Mouse (Mus musculus) stomach, embryonic 15.5 days (tissue): ENCODE data around the gene Otud7a. TPM values are rescaled to one million over a fixed set of nuclear protein-coding genes. Genes with fewer than 3 reads are reported as not detected.

Experiments
- ATAC-seq: fragments of 200-750 bp; cut with Nextera tagmentation; 2 replicates; pipeline ENCODE4 v1.8.0; 2017; ENCODE audit warnings: low read depth, moderate number of reproducible peaks, moderate TSS enrichment; ENCODE audit not compliant: insufficient read depth, low FRiP score
- H3K27ac ChIP-seq: fragments of 300-500 bp; sonication (generic); 2 replicates; pipeline ENCODE4 v1.5.1; 2015; ENCODE audit warnings: mild to moderate bottlenecking, inconsistent platforms
- H3K27me3 ChIP-seq: fragments of 300-500 bp; sonication (generic); replicated peaks from 2 replicates; pipeline ENCODE4 v1.6.1; 2015; ENCODE audit warnings: inconsistent platforms
- H3K36me3 ChIP-seq: fragments of 300-500 bp; sonication (generic); 2 replicates; pipeline ENCODE4 v1.6.1; 2015; ENCODE audit warnings: inconsistent platforms
- H3K4me1 ChIP-seq: fragments of 300-500 bp; sonication (generic); 2 replicates; pipeline ENCODE4 v1.6.1; 2015; ENCODE audit warnings: inconsistent platforms
- H3K4me2 ChIP-seq: fragments of 300-500 bp; sonication (generic); 2 replicates; pipeline ENCODE4 v1.6.1; 2015; ENCODE audit warnings: mild to moderate bottlenecking, inconsistent platforms
- H3K4me3 ChIP-seq: fragments of 300-500 bp; sonication (generic); replicated peaks from 2 replicates; pipeline ENCODE4 v1.5.1; 2015; ENCODE audit warnings: inconsistent platforms
- H3K9ac ChIP-seq: fragments of 300-500 bp; sonication (generic); 2 replicates; pipeline ENCODE4 v1.6.1; 2015; ENCODE audit warnings: inconsistent platforms
- H3K9me3 ChIP-seq: fragments of 300-500 bp; sonication (generic); 2 replicates; pipeline ENCODE4 v1.6.1; 2016; ENCODE audit warnings: inconsistent platforms
- WGBS: fragments of 180-500 bp; shearing (Covaris S2); methylation state at CpG from one replicate; pipeline ENCODE4 v1.1.7; 2015; 5-methylcytosine and 5-hydroxymethylcytosine counted together
- polyA plus RNA-seq: library from polyadenylated mRNA; unstranded; fragments of >200 nt; fragmentation: Nextera tagmentation; extraction: Ambion mirVana; gene quantifications from 2 replicates; pipeline ENCODE4 v1.2.1, GENCODE M21; 2015

The Otud7a gene
- polyA plus RNA-seq, 1 experiment from 2014 or later = 0.46 TPM

- Histone ChIP-seq H3K4me1 (no peaks in the 10 kb centered on the region), H3K36me3 (no peaks in the 10 kb centered on the region), H3K9me3 (no peaks in the 10 kb centered on the region), H3K27me3 (no peaks in the 10 kb centered on the region), H3K4me3 (no peak overlapping the region), H3K4me2 (no peak overlapping the region), H3K9ac (no peak overlapping the region), H3K27ac (no peak overlapping the region)
- no peak for ATAC-seq
- WGBS = 91% methylated on average over 2 of the region's 2 CpGs
These were observed 63.5 kb downstream of the Otud7a start for GRCm38 (mm10) chr7:63508079-63508478.

- Histone ChIP-seq H3K4me1 (no peaks in the 10 kb centered on the region), H3K36me3 (no peaks in the 10 kb centered on the region), H3K27ac (no peak overlapping the region), H3K9ac (no peak overlapping the region), H3K4me3 (no peak overlapping the region), H3K4me2 (no peak overlapping the region), H3K9me3 (no peaks in the 10 kb centered on the region), H3K27me3 (no peaks in the 10 kb centered on the region)
- WGBS = 36% methylated on average over 1 of the region's 1 CpGs
- ATAC-seq = no peak
These were observed 65.3 kb downstream of the Otud7a start for GRCm38 (mm10) chr7:63509825-63510224.

- ATAC-seq = no peak
- Histone ChIP-seq H3K4me3 (no peak overlapping the region), H3K27ac (no peak overlapping the region), H3K36me3 (no peaks in the 10 kb centered on the region), H3K27me3 (no peaks in the 10 kb centered on the region), H3K4me2 (no peak overlapping the region), H3K9me3 (no peaks in the 10 kb centered on the region), H3K4me1 (no peaks in the 10 kb centered on the region), H3K9ac (no peak overlapping the region)
These were observed 66.9 kb downstream of the Otud7a start for GRCm38 (mm10) chr7:63511458-63511857.

GRCm38 (mm10) chr7:63512561-63512960 is 68.0 kb downstream of the Otud7a start:
- Histone ChIP-seq H3K9me3 (no peaks in the 10 kb centered on the region), H3K27me3 (no peaks in the 10 kb centered on the region), H3K27ac (no peak overlapping the region), H3K4me1 (no peaks in the 10 kb centered on the region), H3K4me3 (no peak overlapping the region), H3K4me2 (no peak overlapping the region), H3K36me3 (no peaks in the 10 kb centered on the region), H3K9ac (no peak overlapping the region)
- no peak for ATAC-seq
- 67% methylated on average over 2 of the region's 2 CpGs for WGBS

- Histone ChIP-seq H3K4me3 (no peak overlapping the region), H3K4me2 (no peak overlapping the region), H3K9me3 (no peaks in the 10 kb centered on the region), H3K27me3 (no peaks in the 10 kb centered on the region), H3K27ac (no peak overlapping the region), H3K9ac (no peak overlapping the region), H3K36me3 (no peaks in the 10 kb centered on the region), H3K4me1 (no peaks in the 10 kb centered on the region)
- WGBS = 80% methylated on average over 5 of the region's 5 CpGs
- no peak for ATAC-seq
These were observed 71.8 kb downstream of the Otud7a start for GRCm38 (mm10) chr7:63516141-63516895.

GRCm38 (mm10) chr7:63520299-63520698 is 75.7 kb downstream of the Otud7a start:
- no peak overlapping the region for H3K9ac ChIP-seq
- no peaks in the 10 kb centered on the region for H3K4me1 ChIP-seq
- 86% methylated on average over 1 of the region's 1 CpGs for WGBS
- no peak overlapping the region for H3K27ac ChIP-seq
- no peak overlapping the region for H3K4me2 ChIP-seq
- H3K36me3 ChIP-seq = no peaks in the 10 kb centered on the region
- H3K27me3 ChIP-seq = no peaks in the 10 kb centered on the region
- no peak for ATAC-seq
- no peaks in the 10 kb centered on the region for H3K9me3 ChIP-seq
- H3K4me3 ChIP-seq = no peak overlapping the region

GRCm38 (mm10) chr7:63522403-63522802 is 77.9 kb downstream of the Otud7a start:
- 68% methylated on average over 3 of the region's 3 CpGs for WGBS
- Histone ChIP-seq H3K36me3 (no peaks in the 10 kb centered on the region), H3K9ac (no peak overlapping the region), H3K27me3 (no peaks in the 10 kb centered on the region), H3K4me2 (no peak overlapping the region), H3K4me1 (no peaks in the 10 kb centered on the region), H3K4me3 (no peak overlapping the region), H3K27ac (no peak overlapping the region), H3K9me3 (no peaks in the 10 kb centered on the region)
- ATAC-seq = no peak

GRCm38 (mm10) chr7:63523051-63523450 is 78.5 kb downstream of the Otud7a start:
- Histone ChIP-seq H3K27ac (no peak overlapping the region), H3K9ac (no peak overlapping the region), H3K4me1 (no peaks in the 10 kb centered on the region), H3K36me3 (no peaks in the 10 kb centered on the region), H3K9me3 (no peaks in the 10 kb centered on the region), H3K27me3 (no peaks in the 10 kb centered on the region), H3K4me3 (no peak overlapping the region), H3K4me2 (no peak overlapping the region)
- no peak for ATAC-seq
- WGBS = 80% methylated on average over 3 of the region's 3 CpGs

- 89% methylated on average over 4 of the region's 4 CpGs for WGBS
- no peaks in the 10 kb centered on the region for H3K9me3 ChIP-seq
- H3K4me2 ChIP-seq = no peak overlapping the region
- H3K9ac ChIP-seq = no peak overlapping the region
- H3K27ac ChIP-seq = no peak overlapping the region
- no peaks in the 10 kb centered on the region for H3K27me3 ChIP-seq
- H3K4me3 ChIP-seq = no peak overlapping the region
- no peaks in the 10 kb centered on the region for H3K4me1 ChIP-seq
- no peak for ATAC-seq
- H3K36me3 ChIP-seq = no peaks in the 10 kb centered on the region
These were observed 95.7 kb downstream of the Otud7a start for GRCm38 (mm10) chr7:63540293-63540692.

- H3K4me1 ChIP-seq = no peaks in the 10 kb centered on the region
- no peak overlapping the region for H3K9ac ChIP-seq
- no peak for ATAC-seq
- 75% methylated on average over 1 of the region's 1 CpGs for WGBS
- H3K4me3 ChIP-seq = no peak overlapping the region
- H3K9me3 ChIP-seq = no peaks in the 10 kb centered on the region
- H3K36me3 ChIP-seq = no peaks in the 10 kb centered on the region
- no peak overlapping the region for H3K4me2 ChIP-seq
- no peaks in the 10 kb centered on the region for H3K27me3 ChIP-seq
- no peak overlapping the region for H3K27ac ChIP-seq
These were observed 109.9 kb downstream of the Otud7a start for GRCm38 (mm10) chr7:63554457-63554856.

- Histone ChIP-seq H3K4me2 (no peak overlapping the region), H3K27ac (no peak overlapping the region), H3K9me3 (no peaks in the 10 kb centered on the region), H3K9ac (no peak overlapping the region), H3K27me3 (no peaks in the 10 kb centered on the region), H3K4me1 (no peaks in the 10 kb centered on the region), H3K4me3 (no peak overlapping the region), H3K36me3 (no peaks in the 10 kb centered on the region)
- WGBS = 61% methylated on average over 5 of the region's 5 CpGs
- no peak for ATAC-seq
These were observed 111.8 kb downstream of the Otud7a start for GRCm38 (mm10) chr7:63556324-63556723.

- ATAC-seq = no peak
- Histone ChIP-seq H3K4me1 (no peaks in the 10 kb centered on the region), H3K36me3 (no peaks in the 10 kb centered on the region), H3K4me3 (no peak overlapping the region), H3K4me2 (no peak overlapping the region), H3K27ac (no peak overlapping the region), H3K9ac (no peak overlapping the region), H3K9me3 (no peaks in the 10 kb centered on the region), H3K27me3 (no peaks in the 10 kb centered on the region)
- 72% methylated on average over 3 of the region's 3 CpGs for WGBS
These were observed 114.4 kb downstream of the Otud7a start for GRCm38 (mm10) chr7:63558918-63559317.

- Histone ChIP-seq H3K9me3 (no peaks in the 10 kb centered on the region), H3K36me3 (no peaks in the 10 kb centered on the region), H3K9ac (no peak overlapping the region), H3K27ac (no peak overlapping the region), H3K4me1 (no peaks in the 10 kb centered on the region), H3K4me3 (no peak overlapping the region), H3K4me2 (no peak overlapping the region), H3K27me3 (no peaks in the 10 kb centered on the region)
- WGBS = 68% methylated on average over 1 of the region's 1 CpGs
- no peak for ATAC-seq
These were observed 115.1 kb downstream of the Otud7a start for GRCm38 (mm10) chr7:63559679-63560078.
